Mouse (Mus musculus) neural tube, embryonic 11.5 days (tissue): ENCODE data around the gene Manbal. TPM values are rescaled to one million over a fixed set of nuclear protein-coding genes. Genes with fewer than 3 reads are reported as not detected.
A peak's percentile ranks its signal among the peaks of the same experiment; 100 is the strongest.
"Not testable (repeated sequence)": the region's sequence is repeated elsewhere in the genome, so short reads cannot be mapped to it uniquely, and the experiment has no call there.

Experiments
- ATAC-seq: fragments of 200-750 bp; cut with Nextera tagmentation; 2 replicates; pipeline ENCODE4 v1.8.0; 2017; ENCODE audit warnings: moderate number of reproducible peaks, mild to moderate bottlenecking, moderate TSS enrichment, moderate library complexity; ENCODE audit not compliant: insufficient read depth, low FRiP score, low TSS enrichment
- DNase-seq: peaks from one replicate; pipeline ENCODE4 v3.0.0-alpha.2; 2015; ENCODE audit warnings: low spot score
- H3K27ac ChIP-seq: fragments of 300-500 bp; sonication (generic); 2 replicates; pipeline ENCODE4 v1.5.1; 2014; ENCODE audit warnings: low read depth, mild to moderate bottlenecking, low read length
- H3K27me3 ChIP-seq: fragments of 300-500 bp; sonication (generic); 2 replicates; pipeline ENCODE4 v1.6.1; 2014; ENCODE audit warnings: mild to moderate bottlenecking, low read length, mixed read lengths; ENCODE audit not compliant: control insufficient read depth, insufficient read depth
- H3K36me3 ChIP-seq: fragments of 300-500 bp; sonication (generic); 2 replicates; pipeline ENCODE4 v1.6.1; 2014; ENCODE audit warnings: mild to moderate bottlenecking, low read length, moderate library complexity, mixed read lengths; ENCODE audit not compliant: control insufficient read depth, insufficient read depth
- H3K4me1 ChIP-seq: fragments of 300-500 bp; sonication (generic); 2 replicates; pipeline ENCODE4 v1.6.1; 2014; ENCODE audit warnings: low read length, mixed read lengths; ENCODE audit not compliant: control insufficient read depth, insufficient read depth
- H3K4me2 ChIP-seq: fragments of 300-500 bp; sonication (generic); 2 replicates; pipeline ENCODE4 v1.6.1; 2014; ENCODE audit warnings: low read depth, mild to moderate bottlenecking, moderate library complexity
- H3K4me3 ChIP-seq: fragments of 300-500 bp; sonication (generic); 2 replicates; pipeline ENCODE4 v1.5.1; 2014; ENCODE audit warnings: low read depth, low read length
- H3K9ac ChIP-seq: fragments of 300-500 bp; sonication (generic); 2 replicates; pipeline ENCODE4 v1.6.1; 2014; ENCODE audit warnings: mild to moderate bottlenecking, low read length
- H3K9me3 ChIP-seq: fragments of 300-500 bp; sonication (generic); 2 replicates; pipeline ENCODE4 v1.6.1; 2016; ENCODE audit warnings: low read length; ENCODE audit not compliant: control insufficient read depth
- WGBS: fragments of 180-500 bp; shearing (Covaris S2); extraction: QIAGEN DNeasy Blood & Tissue Kit; methylation state at CpG from one replicate; pipeline ENCODE4 v1.1.7; 2014; 5-methylcytosine and 5-hydroxymethylcytosine counted together
- polyA plus RNA-seq: library from polyadenylated mRNA; unstranded; fragments of >200 nt; fragmentation: Nextera tagmentation; extraction: Ambion mirVana; gene quantifications from 2 replicates; pipeline ENCODE4 v1.2.1, GENCODE M21; 2014

The Manbal gene
- polyA plus RNA-seq, 1 experiment from 2014 or later: 34.9 TPM

- ATAC-seq (no peak; the same call in 1 of the 2 replicates), DNase-seq (no peak)
- Histone ChIP-seq H3K27me3 (no peaks in the 10 kb centered on the region), H3K4me1 (0 out of 2 replicates have a peak, but pooled peaks cover 4% of the 10 kb centered on the region), H3K27ac (no peak overlapping the region), H3K9ac (no peak overlapping the region), H3K36me3 (peaks cover 2% of the 10 kb centered on the region; the same call in 1 of the 2 replicates), H3K4me2 (0 out of 2 replicates have a peak overlapping the region, but pooled peaks have one; percentile 7), H3K9me3 (no peaks in the 10 kb centered on the region), H3K4me3 (no peak overlapping the region)
- 12% methylated on average over 14 of the region's 14 CpGs for WGBS
Measured at GRCm38 (mm10) chr2:157375794-157376757, 8.7 kb downstream of the Manbal start.

- no peak for DNase-seq
- ATAC-seq: no peak
- peaks cover 2% of the 10 kb centered on the region; the same call in 1 of the 2 replicates for H3K36me3 ChIP-seq
- 0 out of 2 replicates have a peak, but pooled peaks cover 4% of the 10 kb centered on the region for H3K4me1 ChIP-seq
- no peaks in the 10 kb centered on the region for H3K27me3 ChIP-seq
- no peak overlapping the region for H3K4me3 ChIP-seq
- no peak overlapping the region for H3K27ac ChIP-seq
- WGBS: 27% methylated on average over 3 of the region's 3 CpGs
- no peak overlapping the region for H3K4me2 ChIP-seq
- H3K9me3 ChIP-seq: no peaks in the 10 kb centered on the region
- no peak overlapping the region for H3K9ac ChIP-seq
Measured at GRCm38 (mm10) chr2:157376995-157377394, 9.6 kb downstream of the Manbal start.

GRCm38 (mm10) chr2:157384836-157385235 is 17.4 kb downstream of the Manbal start:
- Histone ChIP-seq H3K9me3 (no peaks in the 10 kb centered on the region), H3K4me3 (no peak overlapping the region), H3K27me3 (no peaks in the 10 kb centered on the region), H3K4me2 (no peak overlapping the region), H3K9ac (no peak overlapping the region), H3K36me3 (no peaks in the 10 kb centered on the region; the same call in none of the 2 replicates), H3K27ac (no peak overlapping the region), H3K4me1 (peaks cover 7% of the 10 kb centered on the region; the same call in 1 of the 2 replicates)
- DNase-seq: no peak
- WGBS: 86% methylated on average over 4 of the region's 4 CpGs
- ATAC-seq: no peak

GRCm38 (mm10) chr2:157388901-157389590 is 21.7 kb downstream of the Manbal start:
- not testable (repeated sequence) for H3K27me3 ChIP-seq

GRCm38 (mm10) chr2:157389591-157389921 is 22.2 kb downstream of the Manbal start:
- Histone ChIP-seq H3K27ac (no peak overlapping the region), H3K9me3 (no peaks in the 10 kb centered on the region), H3K4me1 (no peaks in the 10 kb centered on the region), H3K27me3 (no peaks in the 10 kb centered on the region), H3K4me3 (no peak overlapping the region), H3K9ac (no peak overlapping the region), H3K4me2 (no peak overlapping the region), H3K36me3 (no peaks in the 10 kb centered on the region; the same call in 1 of the 2 replicates)
- DNase-seq (no peak), ATAC-seq (no peak)
- 85% methylated on average over 7 of the region's 7 CpGs for WGBS

More at GRCm38 (mm10) chr2:157388901-157389590, 21.7 kb downstream of the Manbal start:
- H3K4me2 ChIP-seq, H3K4me3 ChIP-seq, DNase-seq, ATAC-seq, H3K27ac ChIP-seq, H3K4me1 ChIP-seq, H3K9me3 ChIP-seq, H3K9ac ChIP-seq, H3K36me3 ChIP-seq: not testable (repeated sequence)
- 96% methylated on average over 14 of the region's 14 CpGs for WGBS

- ATAC-seq (no peak), DNase-seq (no peak)
- H3K4me2 ChIP-seq: no peak overlapping the region
Measured at GRCm38 (mm10) chr2:157392331-157392730, 24.9 kb downstream of the Manbal start.

GRCm38 (mm10) chr2:157393549-157393948 is 26.2 kb downstream of the Manbal start:
- no peak overlapping the region for H3K4me3 ChIP-seq
- ATAC-seq: no peak

More at GRCm38 (mm10) chr2:157392331-157392730, 24.9 kb downstream of the Manbal start:
- H3K9me3 ChIP-seq: no peaks in the 10 kb centered on the region
- WGBS: 96% methylated on average over 2 of the region's 2 CpGs
- H3K27ac ChIP-seq: no peak overlapping the region
- H3K4me1 ChIP-seq: 0 out of 2 replicates have a peak, but pooled peaks cover 3% of the 10 kb centered on the region
- H3K27me3 ChIP-seq: no peaks in the 10 kb centered on the region
- H3K36me3 ChIP-seq: no peaks in the 10 kb centered on the region; the same call in 1 of the 2 replicates
- no peak overlapping the region for H3K4me3 ChIP-seq
- no peak overlapping the region for H3K9ac ChIP-seq

GRCm38 (mm10) chr2:157394868-157395267 is 27.5 kb downstream of the Manbal start:
- Histone ChIP-seq H3K4me3 (no peak overlapping the region), H3K36me3 (peaks cover 4% of the 10 kb centered on the region), H3K27ac (0 out of 2 replicates have a peak overlapping the region, but pooled peaks have one; percentile 14), H3K4me2 (no peak overlapping the region), H3K9me3 (no peaks in the 10 kb centered on the region), H3K27me3 (no peaks in the 10 kb centered on the region), H3K9ac (no peak overlapping the region), H3K4me1 (0 out of 2 replicates have a peak, but pooled peaks cover 3% of the 10 kb centered on the region)
- WGBS: 66% methylated on average over 6 of the region's 6 CpGs
- DNase-seq (no peak), ATAC-seq (no peak)

More at GRCm38 (mm10) chr2:157393549-157393948, 26.2 kb downstream of the Manbal start:
- Histone ChIP-seq H3K4me2 (no peak overlapping the region), H3K4me1 (0 out of 2 replicates have a peak, but pooled peaks cover 3% of the 10 kb centered on the region), H3K27ac (no peak overlapping the region), H3K27me3 (no peaks in the 10 kb centered on the region), H3K9me3 (no peaks in the 10 kb centered on the region), H3K36me3 (peaks cover 4% of the 10 kb centered on the region), H3K9ac (no peak overlapping the region)
- no peak for DNase-seq
- WGBS: 99% methylated on average over 4 of the region's 4 CpGs
